Mouse (Mus musculus) spleen, adult 2 months (tissue): ENCODE measurements around the gene Rtn4rl2.

Experiments used
- CTCF ChIP-seq: fragments of 200-500 bp; IDR thresholded peaks from 2 replicates; pipeline ENCODE4 v1.5.1; 2011; ENCODE audit warnings: mild to moderate bottlenecking, inconsistent platforms; ENCODE audit not compliant: insufficient read depth, insufficient read length, insufficient replicate concordance; ENCODE audit errors: extremely low read depth
- POLR2A ChIP-seq: fragments of 200-500 bp; IDR thresholded peaks from 2 replicates; pipeline ENCODE4 v1.6.1; 2011; ENCODE audit warnings: low read depth, low read length, inconsistent platforms

DNA sequence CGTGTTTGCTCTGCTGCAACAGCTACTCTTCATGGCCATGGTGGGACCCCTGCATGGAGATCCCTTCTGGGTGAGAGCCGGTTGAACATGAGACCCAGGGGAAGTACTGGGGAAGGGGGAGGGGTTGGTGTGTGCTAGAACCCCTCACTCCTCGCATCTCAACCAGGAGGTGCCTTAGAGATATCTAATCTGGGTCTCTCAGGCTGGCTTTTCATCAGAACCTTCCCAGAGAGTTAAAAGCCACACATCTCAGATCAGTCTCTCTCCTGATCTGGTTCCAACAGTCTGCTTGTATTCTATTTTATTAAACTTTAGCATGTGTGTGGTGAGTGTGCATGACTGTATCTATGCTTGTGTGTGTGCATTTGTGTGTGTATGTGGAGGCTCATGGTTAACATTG lies 25.1 kb downstream of the Rtn4rl2 start:
- TF ChIP-seq CTCF (no peak), POLR2A (no peak)
